Mouse (Mus musculus) right cerebral cortex, postnatal 4 days (tissue): Measurements from ENCODE around the gene Cap2.

ENCODE experiments used
- DNase-seq: peaks from one replicate; pipeline ENCODE4 v3.0.0-alpha.2; 2022

Gene Cap2

GRCm38 (mm10) chr13:46526645-46527044 is 25.0 kb downstream of the Cap2 start:
- DNase-seq, result no peak

GRCm38 (mm10) chr13:46527340-46527739 is 25.7 kb downstream of the Cap2 start:
- DNase-seq, result no peak

GRCm38 (mm10) chr13:46529037-46529436 is 27.4 kb downstream of the Cap2 start:
- DNase-seq, result no peak

GRCm38 (mm10) chr13:46530546-46530945 is 28.9 kb downstream of the Cap2 start:
- no peak for DNase-seq

- no peak for DNase-seq
Measured at GRCm38 (mm10) chr13:46531676-46532075, 30.0 kb downstream of the Cap2 start.

- DNase-seq, result no peak
Measured at GRCm38 (mm10) chr13:46532276-46532675, 30.6 kb downstream of the Cap2 start.

- DNase-seq, result no peak
Measured at GRCm38 (mm10) chr13:46533342-46534129, 31.9 kb downstream of the Cap2 start.

GRCm38 (mm10) chr13:46534171-46534968 is 32.7 kb downstream of the Cap2 start:
- no peak for DNase-seq

GRCm38 (mm10) chr13:46534969-46535785 is 33.5 kb downstream of the Cap2 start:
- DNase-seq, result no peak

- no peak for DNase-seq
Measured at GRCm38 (mm10) chr13:46539284-46539683, 37.6 kb downstream of the Cap2 start.

GRCm38 (mm10) chr13:46540943-46541342 is 39.3 kb downstream of the Cap2 start:
- DNase-seq, result no peak

GRCm38 (mm10) chr13:46542782-46543181 is 41.1 kb downstream of the Cap2 start:
- peak; percentile 32 for DNase-seq

- DNase-seq, result no peak
Measured at GRCm38 (mm10) chr13:46544608-46545007, 43.0 kb downstream of the Cap2 start.

GRCm38 (mm10) chr13:46545081-46545480 is 43.4 kb downstream of the Cap2 start:
- DNase-seq, result no peak

- no peak for DNase-seq
Measured at GRCm38 (mm10) chr13:46546846-46547245, 45.2 kb downstream of the Cap2 start.

GRCm38 (mm10) chr13:46547253-46547652 is 45.6 kb downstream of the Cap2 start:
- no peak for DNase-seq

GRCm38 (mm10) chr13:46548132-46548531 is 46.5 kb downstream of the Cap2 start:
- no peak for DNase-seq

GRCm38 (mm10) chr13:46548600-46549179 is 47.0 kb downstream of the Cap2 start:
- no peak for DNase-seq

GRCm38 (mm10) chr13:46550627-46551026 is 49.0 kb downstream of the Cap2 start:
- DNase-seq, result no peak

GRCm38 (mm10) chr13:46554736-46555135 is 53.1 kb downstream of the Cap2 start:
- DNase-seq, result no peak

GRCm38 (mm10) chr13:46565913-46566312 is 64.3 kb downstream of the Cap2 start:
- no peak for DNase-seq

GRCm38 (mm10) chr13:46569469-46569868 is 67.8 kb downstream of the Cap2 start:
- no peak for DNase-seq

- DNase-seq, result peak; percentile 56
Measured at GRCm38 (mm10) chr13:46571141-46571592, 69.5 kb downstream of the Cap2 start.
